Mouse (Mus musculus): ENCODE measurements around the gene 2010111I01Rik. TPM values are rescaled to one million over a fixed set of nuclear protein-coding genes. Genes with fewer than 3 reads are reported as not detected.

Gene 2010111I01Rik
- total and polyA plus RNA-seq, 3 experiments, result 13.3 to 19.8 (median 14.4) TPM

DNA sequence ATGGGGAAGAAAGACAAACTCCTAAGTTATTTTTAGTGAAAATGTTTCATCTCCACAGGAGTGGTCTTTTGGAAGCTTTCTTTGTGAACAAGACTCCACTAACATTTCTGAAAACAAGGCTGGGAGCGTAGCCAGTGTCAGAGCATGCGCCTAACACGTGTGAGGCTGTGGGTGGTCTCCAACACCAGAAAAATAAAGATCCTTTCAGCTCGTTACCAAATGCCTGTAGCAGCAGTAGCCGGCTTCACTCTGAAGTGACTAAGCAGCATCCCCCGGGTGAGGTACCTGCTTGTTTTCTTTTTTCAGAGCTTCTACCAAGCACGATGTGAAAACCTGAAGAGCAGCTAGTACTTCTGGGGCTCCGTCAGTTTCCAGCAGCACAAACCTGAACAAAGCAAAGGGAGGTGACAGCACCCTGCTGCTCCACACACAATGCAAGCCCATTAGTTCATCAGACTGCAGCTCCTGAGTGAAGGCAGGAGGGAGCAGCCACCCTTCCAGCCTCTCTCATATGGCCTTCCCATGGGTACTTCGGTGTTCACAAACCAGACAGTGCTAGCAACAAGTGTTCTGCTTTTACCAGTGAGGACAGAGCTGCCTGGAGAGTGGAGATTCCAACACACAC, 365.7 kb downstream of the 2010111I01Rik start:
- Histone ChIP-seq H3K27ac (ENCODE audit: insufficient read depth, low read depth) (no peak overlapping the region), H3K36me3 (replicated peaks in 1 of 2; ENCODE audit: control insufficient read depth in 1 of 2, insufficient read depth in 1 of 2, low read length in 1 of 2) (peaks cover 0 to 25% of the 10 kb centered on the region in 2 experiments), H3K27me3 (replicated peaks) (no peaks in the 10 kb centered on the region), H3K4me1 (ENCODE audit: control insufficient read depth in 1 of 2, insufficient read depth in 2 of 2) (peaks cover 0 to 6% of the 10 kb centered on the region in 2 experiments; a peak in 2 of 4 replicates), H3K4me2 (ENCODE audit: insufficient read depth, low read depth, poor library complexity, severe bottlenecking) (no peak overlapping the region), H3K9ac (ENCODE audit: insufficient read depth, low read depth) (no peak overlapping the region), H3K79me2 (replicated peaks; ENCODE audit: control insufficient read depth, extremely low read depth, insufficient read depth, poor library complexity, severe bottlenecking) (no peaks in the 10 kb centered on the region), H3K9me3 (replicated peaks; ENCODE audit: low read length) (no peaks in the 10 kb centered on the region), H3K4me3 (replicated peaks in 1 of 3; ENCODE audit: low read depth in 2 of 3, low read length in 2 of 3, poor library complexity in 1 of 3) (no peak overlapping the region)
- dilution Hi-C loops (cut with MboI; ENCODE audit: extremely low pct_ligation_motif_present, extremely low pct_unique_long_range_greater_than_20kb, low sequenced_read_pairs) (no loop called here), in situ Hi-C loops (cut with MboI; ENCODE audit: low pct_ligation_motif_present, low pct_unique_long_range_greater_than_20kb, low sequenced_read_pairs) (loop anchor here (25.0 kb wide), 1 partner anchor 707 kb away; no protein-coding TSS in a partner anchor)
- no peak for TF ChIP-seq POLR2A (IDR thresholded peaks at IDR 0.05; ENCODE audit: low read depth, low read length)
- no peak for TF ChIP-seq MAZ (IDR thresholded peaks at IDR 0.05; ENCODE audit: low read depth, low read length)
- TF ChIP-seq TCF12 (IDR thresholded peaks at IDR 0.05; ENCODE audit: low read depth, low read length), result no peak
- no peak for TF ChIP-seq JUN (IDR thresholded peaks at IDR 0.05; ENCODE audit: insufficient read depth, low read depth, low read length)
- no peak for TF ChIP-seq JUND (conservative IDR thresholded peaks at IDR 0.05; ENCODE audit: low read depth, low read length)
- TF ChIP-seq MAX (IDR thresholded peaks at IDR 0.05; ENCODE audit: low read length), result no peak
- TF ChIP-seq CHD2 (IDR thresholded peaks at IDR 0.05; ENCODE audit: low read length), result no peak
- no peak for TF ChIP-seq UBTF (IDR thresholded peaks at IDR 0.05; ENCODE audit: low read depth, low read length)
- TF ChIP-seq GABPA (IDR thresholded peaks at IDR 0.05; ENCODE audit: insufficient replicate concordance, low read depth, low read length), result no peak
- TF ChIP-seq MAFK (IDR thresholded peaks at IDR 0.05; ENCODE audit: insufficient replicate concordance, low read length), result no peak
- TF ChIP-seq HCFC1 (IDR thresholded peaks at IDR 0.05; ENCODE audit: low read depth, low read length), result no peak
- TF ChIP-seq RAD21 (IDR thresholded peaks at IDR 0.05; ENCODE audit: low read depth, low read length), result no peak
- TF ChIP-seq ZC3H11A (IDR thresholded peaks at IDR 0.05; ENCODE audit: low read depth, low read length), result no peak
- no peak for TF ChIP-seq NRF1 (IDR thresholded peaks at IDR 0.05; ENCODE audit: low read depth, low read length)
- no peak for TF ChIP-seq ZMIZ1 (IDR thresholded peaks at IDR 0.05; ENCODE audit: low read depth, low read length)
- DNase-seq (ENCODE audit: extremely low read depth), result no peak

DNA sequence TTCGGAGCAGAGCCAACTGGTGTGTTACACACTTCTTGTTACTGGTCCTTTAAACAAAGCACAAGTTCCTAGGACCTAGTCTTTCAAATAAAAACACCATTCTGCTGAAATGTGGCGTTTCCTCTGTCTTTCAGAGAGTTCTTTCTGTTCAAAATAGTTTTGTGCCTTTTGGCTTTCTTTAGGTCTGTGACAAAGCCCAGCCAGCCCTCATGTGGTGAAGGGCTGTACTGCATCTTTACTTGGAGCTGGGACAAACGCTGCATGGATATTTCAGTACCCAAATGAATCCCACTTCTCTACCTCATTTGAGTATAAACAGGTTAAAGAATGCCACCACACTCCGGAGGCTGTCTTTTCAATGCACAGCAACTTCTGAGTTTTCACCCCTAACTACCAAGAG, 366.7 kb downstream of the 2010111I01Rik start:
- Histone ChIP-seq H3K27me3 (replicated peaks) (no peaks in the 10 kb centered on the region), H3K79me2 (replicated peaks; ENCODE audit: control insufficient read depth, extremely low read depth, insufficient read depth, poor library complexity, severe bottlenecking) (no peaks in the 10 kb centered on the region), H3K36me3 (replicated peaks in 1 of 2; ENCODE audit: control insufficient read depth in 1 of 2, insufficient read depth in 1 of 2, low read length in 1 of 2) (peaks cover 0 to 23% of the 10 kb centered on the region in 2 experiments), H3K4me3 (replicated peaks in 1 of 3; ENCODE audit: low read depth in 2 of 3, low read length in 2 of 3, poor library complexity in 1 of 3) (no peak overlapping the region), H3K9me3 (replicated peaks; ENCODE audit: low read length) (no peaks in the 10 kb centered on the region), H3K4me1 (ENCODE audit: control insufficient read depth in 1 of 2, insufficient read depth in 2 of 2) (no peaks in the 10 kb centered on the region), H3K9ac (ENCODE audit: insufficient read depth, low read depth) (no peak overlapping the region), H3K27ac (ENCODE audit: insufficient read depth, low read depth) (no peak overlapping the region), H3K4me2 (ENCODE audit: insufficient read depth, low read depth, poor library complexity, severe bottlenecking) (no peak overlapping the region)
- DNase-seq (ENCODE audit: extremely low read depth), result peak; percentile 49
- dilution Hi-C loops (cut with MboI; ENCODE audit: extremely low pct_ligation_motif_present, extremely low pct_unique_long_range_greater_than_20kb, low sequenced_read_pairs), result no loop called here
- in situ Hi-C loops (cut with MboI; ENCODE audit: low pct_ligation_motif_present, low pct_unique_long_range_greater_than_20kb, low sequenced_read_pairs), result loop anchor here (25.0 kb wide), 1 partner anchor 706 kb away; no protein-coding TSS in a partner anchor
- peak; percentile 87 for TF ChIP-seq SMC3 (IDR thresholded peaks at IDR 0.05; ENCODE audit: low read depth, low read length)
- peak; percentile 48 to 82 for TF ChIP-seq CTCF (conservative IDR thresholded peaks at IDR 0.05 in 1 of 2, IDR thresholded peaks at IDR 0.05 in 1 of 2; ENCODE audit: low read depth in 2 of 2, low read length in 2 of 2)
- no peak for TF ChIP-seq POLR2A (IDR thresholded peaks at IDR 0.05; ENCODE audit: low read depth, low read length)
- peak; percentile 46 for TF ChIP-seq ZC3H11A (IDR thresholded peaks at IDR 0.05; ENCODE audit: low read depth, low read length)
- TF ChIP-seq RAD21 (IDR thresholded peaks at IDR 0.05; ENCODE audit: low read depth, low read length), result peak; percentile 74

Measured in CH12.LX (cell line).